Mouse (Mus musculus): Measurements from ENCODE around the gene Magt1.
"Not testable (repeated sequence)": the region's sequence is repeated elsewhere in the genome, so short reads cannot be mapped to it uniquely, and the experiment has no call there.

GRCm38 (mm10) chrX:105957091-105957490, 54.6 kb downstream of the Magt1 start:
- not testable (repeated sequence) for TF ChIP-seq POLR2A (IDR thresholded peaks at IDR 0.05; ENCODE audit: control insufficient read depth, low read depth, low read length); CTCF (IDR thresholded peaks at IDR 0.05; ENCODE audit: control insufficient read depth, insufficient read depth, insufficient replicate concordance, low read depth, low read length)
